Mouse (Mus musculus) liver (tissue): ENCODE results near the gene Mpped2.

ENCODE experiments used
- DNase-seq: peaks from one replicate; pipeline ENCODE4 v3.0.0-alpha.2; 2020; ENCODE audit warnings: mixed read lengths

Mpped2 gene

GRCm38 (mm10) chr2:106707136-106707535 is 14.1 kb downstream of the Mpped2 start:
- DNase-seq = no peak

DNA sequence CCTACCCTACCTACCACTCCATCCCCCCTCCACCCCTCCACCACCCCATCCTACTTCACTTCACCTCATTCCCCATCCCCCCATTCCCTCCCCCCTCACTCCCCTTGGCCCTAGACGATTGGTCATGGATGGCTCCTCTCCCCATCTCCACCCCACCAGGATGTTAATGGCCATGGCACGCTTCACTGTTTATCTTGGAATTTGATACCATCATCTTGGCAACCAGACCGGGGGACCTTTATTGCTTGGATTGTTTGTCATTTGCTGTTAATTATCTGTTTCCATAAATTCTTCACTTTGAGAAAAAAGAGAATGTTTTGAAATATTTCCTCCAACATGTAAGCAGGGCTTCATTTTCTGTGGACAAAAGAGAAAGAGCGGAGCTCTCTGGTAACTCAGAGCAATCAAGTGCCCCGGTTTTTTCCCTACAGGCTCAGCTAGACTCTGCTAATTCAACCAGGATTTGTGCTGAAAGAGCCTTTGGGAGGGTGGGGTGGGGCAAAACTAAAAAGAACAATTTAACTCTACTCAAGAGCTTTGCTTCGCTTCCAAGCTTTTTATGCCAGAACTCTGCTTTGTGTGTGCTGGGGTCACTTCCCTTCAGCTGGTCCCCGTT is 17.9 kb downstream of the Mpped2 start:
- DNase-seq = no peak

DNA sequence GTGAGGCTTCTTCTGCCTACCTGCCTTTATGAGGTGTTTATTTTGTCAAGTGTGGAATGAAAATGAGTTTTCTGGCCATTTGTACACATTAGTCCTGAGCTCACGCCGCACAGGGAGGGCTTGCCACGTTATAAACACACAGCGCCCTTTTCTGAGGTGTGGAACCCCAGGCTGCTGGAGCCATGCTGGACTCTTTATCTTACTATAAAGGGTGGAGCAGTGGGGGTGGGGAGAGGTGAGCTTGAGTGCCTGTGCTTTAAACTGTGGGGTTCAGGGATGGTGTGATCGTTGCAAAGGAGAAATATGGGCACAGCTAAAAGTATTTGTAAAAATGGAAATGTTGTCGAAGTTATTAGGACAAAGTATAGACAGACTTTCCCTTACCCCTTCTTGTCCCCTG is 18.4 kb downstream of the Mpped2 start:
- DNase-seq = no peak

GRCm38 (mm10) chr2:106713151-106713550 is 20.1 kb downstream of the Mpped2 start:
- no peak for DNase-seq

- no peak for DNase-seq
These were observed 22.8 kb downstream of the Mpped2 start for GRCm38 (mm10) chr2:106715674-106716364.

DNA sequence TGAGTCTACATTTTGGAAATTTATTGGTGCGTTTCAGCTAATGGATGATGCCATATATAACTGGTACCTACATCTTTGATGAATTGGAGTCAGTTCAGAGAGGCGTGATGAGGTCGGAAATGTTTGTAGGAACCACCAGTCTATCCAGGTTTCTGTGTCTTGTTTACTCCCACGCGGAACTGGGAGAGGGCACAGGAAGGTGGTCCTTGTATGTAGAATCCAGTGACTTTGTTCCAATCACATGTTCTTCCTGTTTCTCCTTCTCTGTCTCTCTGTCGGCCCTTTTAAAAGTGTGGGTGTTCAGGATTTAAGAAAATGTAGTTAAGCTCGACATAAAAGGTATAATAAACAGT is 23.3 kb downstream of the Mpped2 start:
- DNase-seq = no peak

DNA sequence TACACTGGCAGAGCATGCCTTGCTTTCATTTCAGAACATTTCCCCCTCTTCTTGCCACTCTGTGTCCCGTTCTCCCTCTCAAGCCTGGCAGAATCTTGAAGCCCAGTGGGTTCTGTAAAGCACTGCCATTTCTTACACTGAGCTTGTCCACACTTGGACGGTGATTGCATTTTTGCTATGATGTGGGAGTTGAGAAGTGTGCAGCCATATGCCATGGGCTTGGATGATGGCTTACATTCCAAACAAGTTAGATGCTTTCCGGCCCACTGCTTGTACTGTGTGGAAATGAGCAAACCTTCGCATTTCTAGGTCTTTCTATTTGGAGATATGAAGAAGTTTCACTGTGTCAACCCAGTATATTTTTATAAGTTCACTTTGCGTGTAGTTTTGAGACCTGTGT is 25.8 kb downstream of the Mpped2 start:
- no peak for DNase-seq

DNA sequence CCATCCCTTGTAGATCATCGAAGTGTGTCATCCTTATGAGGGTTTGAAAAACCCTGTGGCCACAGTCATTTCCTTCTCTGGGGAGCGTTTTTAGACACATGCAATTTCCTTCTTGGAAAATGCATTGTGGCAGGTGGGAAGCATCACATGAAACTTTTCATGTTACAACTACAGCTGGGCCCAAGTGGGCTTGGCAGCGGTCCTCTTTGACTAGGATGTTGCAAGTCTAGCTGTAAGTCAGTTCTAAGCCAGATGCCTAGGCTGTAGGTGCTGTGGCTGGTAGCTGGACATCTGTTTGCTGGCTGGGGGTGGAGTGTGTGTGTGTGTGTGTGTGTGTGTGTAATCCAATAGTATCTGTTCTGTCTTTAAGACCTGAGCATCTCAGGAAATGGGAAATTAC is 26.4 kb downstream of the Mpped2 start:
- DNase-seq = no peak

DNA sequence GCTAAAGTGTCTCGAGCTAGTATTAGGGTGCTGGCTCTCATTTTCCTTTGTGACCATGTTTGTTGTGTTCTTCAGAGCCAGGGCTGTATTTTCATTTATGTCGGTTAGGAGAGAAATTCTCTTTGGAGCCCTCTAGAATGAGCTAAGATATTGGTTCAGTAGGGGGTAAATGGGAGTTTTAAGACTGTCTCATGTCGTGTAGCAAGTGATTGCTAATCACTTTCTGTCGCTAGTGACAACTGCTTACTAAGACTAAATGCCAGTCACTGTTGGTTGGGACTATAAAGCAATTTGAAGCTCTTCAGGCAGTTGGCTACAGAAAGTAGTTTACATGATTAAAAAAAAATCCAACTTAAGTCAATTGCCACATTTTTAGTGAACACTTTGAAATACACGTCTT is 27.6 kb downstream of the Mpped2 start:
- DNase-seq = no peak

DNA sequence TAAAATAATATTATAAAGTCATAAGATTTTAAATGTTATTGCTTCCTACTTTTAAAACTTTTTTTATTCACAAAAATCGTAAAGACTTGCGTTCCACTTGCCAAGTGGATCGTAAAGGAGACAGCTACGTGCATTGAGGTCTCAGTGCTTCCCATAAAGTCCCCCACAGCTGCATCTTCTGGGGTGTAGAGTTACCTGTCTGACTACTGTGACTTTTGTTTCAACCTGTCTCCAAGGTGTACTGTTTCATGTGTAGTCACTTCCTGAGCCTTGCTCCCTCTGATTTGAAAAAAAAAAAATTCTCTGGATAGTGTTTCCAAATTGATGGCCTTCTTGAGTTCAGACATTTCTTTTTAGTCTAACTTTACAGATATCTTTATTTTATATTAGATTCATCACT is 29.0 kb downstream of the Mpped2 start:
- DNase-seq = no peak

DNA sequence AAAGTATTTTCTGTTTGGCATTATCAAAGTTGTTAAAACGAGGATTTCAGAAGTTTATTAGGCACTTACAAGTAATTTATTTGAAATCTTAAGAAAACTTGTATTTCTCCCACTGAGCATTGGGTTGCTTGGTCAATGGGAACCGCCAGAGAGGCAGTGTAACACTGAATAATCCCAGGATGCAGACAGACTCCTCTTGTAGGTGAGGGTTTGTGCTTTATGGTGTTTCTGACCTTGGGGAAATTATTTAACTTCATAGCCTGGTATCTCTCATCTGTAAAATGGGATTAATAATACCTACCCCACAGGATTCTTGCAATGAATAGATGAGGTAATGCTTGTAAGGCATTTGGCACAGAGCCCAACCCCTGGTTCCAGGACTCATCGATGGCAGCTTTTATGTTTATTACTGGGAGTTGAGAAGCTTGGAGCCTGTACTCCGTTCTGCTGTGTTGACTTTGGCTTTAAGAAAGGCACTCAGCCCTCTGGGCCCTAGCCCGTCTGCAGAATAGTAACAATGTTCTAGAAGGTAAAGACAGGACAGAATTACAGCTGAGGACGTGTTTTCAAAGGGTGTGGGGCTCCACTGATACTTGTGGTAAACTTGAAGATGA is 37.0 kb downstream of the Mpped2 start:
- no peak for DNase-seq

DNA sequence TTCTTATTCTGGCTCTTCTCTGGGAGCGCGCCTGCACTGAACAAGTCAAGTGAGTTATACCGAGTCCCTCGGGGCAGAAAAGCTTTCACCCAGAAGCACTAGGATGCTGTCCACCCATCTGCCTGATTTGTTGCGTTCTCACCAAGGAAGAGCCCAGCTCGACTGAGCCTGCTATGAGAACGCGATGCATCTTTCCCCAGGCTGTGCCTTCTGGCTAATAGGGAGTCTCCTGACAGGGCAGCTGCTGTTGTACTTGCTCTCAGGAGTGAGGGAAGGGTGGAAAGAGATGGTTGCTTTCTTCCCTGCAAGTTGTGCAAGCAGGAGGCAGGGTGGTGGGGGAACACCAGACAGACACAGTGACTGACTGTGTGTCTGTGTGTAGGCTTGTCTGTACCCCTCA is 37.5 kb downstream of the Mpped2 start:
- no peak for DNase-seq

DNA sequence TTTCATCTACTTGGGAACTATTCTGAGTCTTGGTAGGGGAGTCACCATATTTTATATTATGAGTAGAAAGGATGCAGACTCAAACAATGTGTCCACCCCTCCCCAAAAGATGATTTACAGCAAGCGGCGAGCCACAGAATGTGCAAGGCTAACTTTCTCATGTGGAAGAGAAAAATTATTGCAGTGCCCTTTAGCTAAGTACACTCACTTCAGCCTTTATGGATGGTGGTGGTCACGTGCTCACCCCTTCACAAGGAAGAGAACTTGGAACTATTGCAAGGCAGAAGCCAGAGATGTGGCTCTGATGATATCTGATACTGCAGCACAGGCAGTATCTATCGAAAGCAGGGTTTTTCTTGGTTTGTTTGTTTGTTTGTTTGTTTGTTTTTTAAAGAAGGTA is 38.4 kb downstream of the Mpped2 start:
- DNase-seq = no peak

GRCm38 (mm10) chr2:106732171-106732570 is 39.1 kb downstream of the Mpped2 start:
- DNase-seq = no peak

DNA sequence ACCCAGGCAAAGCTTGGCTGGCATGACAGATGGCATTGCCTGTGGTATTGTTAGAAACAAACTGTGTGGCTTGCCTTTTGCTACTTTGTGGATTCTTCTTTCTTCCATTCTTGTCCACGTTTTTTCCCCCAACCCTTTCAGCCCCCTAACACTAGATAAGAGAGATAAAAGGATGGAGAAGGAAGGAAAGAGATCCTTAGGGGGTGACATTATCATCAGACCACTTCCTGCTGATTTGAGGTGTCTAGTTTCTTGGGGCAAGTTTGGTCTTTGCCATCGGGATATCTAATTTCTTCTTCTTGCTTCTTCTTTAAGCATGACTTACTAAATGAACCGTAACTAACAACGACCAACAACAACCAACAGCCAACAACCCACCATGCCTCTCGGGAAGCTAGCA is 40.3 kb downstream of the Mpped2 start:
- no peak for DNase-seq

DNA sequence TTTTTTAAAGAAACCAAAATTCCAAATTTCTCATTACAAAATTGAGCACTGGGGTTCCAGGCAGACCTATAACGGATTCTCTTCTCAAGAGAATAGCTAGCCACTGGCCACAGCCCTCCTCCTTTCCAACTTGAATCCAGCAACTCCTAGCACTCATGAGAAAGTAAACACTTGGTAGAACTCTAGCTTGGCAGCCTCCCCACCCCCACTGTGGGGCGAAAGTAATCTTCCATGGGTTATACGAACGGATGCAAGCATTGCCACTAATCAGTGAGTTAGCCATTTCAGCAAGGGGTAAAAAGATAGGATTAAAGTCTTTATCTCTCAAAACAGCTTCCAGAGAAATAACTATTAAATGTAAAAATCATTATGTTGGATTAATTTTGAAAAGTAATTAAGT is 40.9 kb downstream of the Mpped2 start:
- peak; percentile 65 for DNase-seq

- no peak for DNase-seq
These were observed 42.1 kb downstream of the Mpped2 start for GRCm38 (mm10) chr2:106735211-106735610.

DNA sequence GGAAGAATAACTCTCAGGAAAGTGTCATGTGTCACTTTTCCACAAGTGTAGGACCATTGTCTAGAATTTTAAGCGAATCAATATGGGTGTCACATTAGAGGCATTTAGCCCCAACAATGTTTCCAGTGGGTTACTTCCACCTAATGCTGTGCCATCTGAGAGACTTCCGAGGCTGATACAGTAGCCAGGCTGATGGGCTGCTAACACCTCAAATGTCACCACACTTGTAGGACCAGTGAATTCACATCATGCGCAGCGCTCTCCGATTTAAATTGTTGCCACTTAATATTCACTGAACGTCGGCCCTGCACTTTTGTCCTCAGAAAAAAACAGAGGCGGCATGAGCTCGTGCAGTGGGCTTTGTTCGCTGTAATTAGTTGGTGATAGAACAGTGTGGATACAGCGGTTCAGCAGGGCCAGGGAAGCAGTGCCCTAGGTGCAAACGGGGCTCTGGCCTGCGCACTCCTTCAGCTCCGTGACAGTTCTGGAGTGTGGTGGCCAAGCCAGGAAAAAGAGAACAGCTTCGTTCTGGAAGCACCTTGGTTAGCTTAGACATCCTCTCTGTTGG is 42.8 kb downstream of the Mpped2 start:
- no peak for DNase-seq

- DNase-seq = no peak
These were observed 45.9 kb downstream of the Mpped2 start for GRCm38 (mm10) chr2:106738951-106739350.

GRCm38 (mm10) chr2:106744086-106744485 is 51.0 kb downstream of the Mpped2 start:
- no peak for DNase-seq

DNA sequence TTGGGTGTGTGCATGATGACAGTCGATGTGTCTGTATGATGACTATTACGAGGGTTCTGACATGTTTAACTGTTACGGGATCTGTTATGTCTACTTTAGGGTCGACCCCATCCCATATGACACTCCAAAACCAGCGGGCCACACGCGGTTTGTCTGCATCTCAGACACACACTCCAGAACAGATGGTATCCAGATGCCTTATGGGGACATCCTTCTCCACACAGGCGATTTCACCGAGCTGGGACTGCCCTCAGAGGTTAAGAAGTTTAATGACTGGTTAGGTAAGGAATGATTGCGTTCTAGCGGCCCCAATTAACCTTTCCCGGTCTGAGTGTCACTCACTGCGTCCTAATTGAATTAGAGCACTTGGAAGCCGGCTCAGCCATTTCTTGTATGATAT is 51.5 kb downstream of the Mpped2 start:
- no peak for DNase-seq

DNA sequence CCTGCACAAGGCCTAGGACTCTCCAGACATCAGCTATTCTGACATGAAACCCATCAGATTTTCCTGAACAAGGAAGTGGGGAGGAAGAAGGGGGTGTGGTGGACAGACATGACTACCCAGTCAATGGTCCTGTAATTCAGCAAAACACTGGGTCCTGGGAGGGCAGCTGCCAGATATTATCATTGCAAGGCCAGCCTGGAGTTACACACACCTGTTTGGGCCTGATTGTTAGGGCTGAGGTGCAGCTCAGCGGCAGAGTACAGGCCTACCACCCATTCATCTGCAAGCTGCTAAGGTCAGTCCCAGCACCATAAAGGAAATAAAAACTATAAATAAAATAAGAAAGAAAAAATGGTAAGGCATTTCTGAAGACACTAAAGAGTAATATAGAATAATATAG is 52.3 kb downstream of the Mpped2 start:
- DNase-seq = no peak

DNA sequence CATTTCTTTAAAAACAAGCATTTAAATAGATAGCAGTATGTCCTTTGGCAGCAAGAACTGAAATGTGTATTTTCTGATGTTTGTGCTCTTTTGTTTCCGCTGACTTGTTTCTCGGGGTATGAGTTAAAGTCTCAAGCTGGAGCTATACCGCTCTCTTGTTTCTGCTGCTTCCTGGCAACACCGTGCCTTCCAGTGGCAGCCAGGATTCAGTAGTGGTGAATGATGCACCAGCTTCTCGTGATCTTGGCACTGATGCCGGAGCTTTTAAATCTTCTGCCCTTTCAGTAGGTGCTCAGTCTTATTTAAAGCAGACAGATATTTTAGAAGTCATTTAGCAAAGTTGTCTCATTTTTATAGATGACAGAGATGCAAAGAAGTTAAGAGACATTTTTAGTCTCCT is 53.1 kb downstream of the Mpped2 start:
- no peak for DNase-seq

GRCm38 (mm10) chr2:106746905-106747304 is 53.8 kb downstream of the Mpped2 start:
- no peak for DNase-seq
